28 mouse cellular contexts compared by ENCODE assay signal in genomic region chr17:17836101-17836500, GRCm38 (mm10). TPM values are rescaled to one million over a fixed set of nuclear protein-coding genes. Genes with fewer than 3 reads are reported as not detected.
DNase-seq lines count a peak whose midpoint lies in the region; ATAC-seq and TF ChIP-seq lines count a peak whose summit lies in the region.
"Had no signal": no experiment of that assay in that cellular context is flagged by ENCODE, and none has a peak within 500 bp of the region (broad histone marks: within the 10 kb centered on the region; RNA-seq: fewer than 3 reads in every experiment).

No protein-coding gene starts in this region.

- no peaks in the 10 kb centered on the region for H3K27me3 ChIP-seq in cerebellum, adult 2 months (ENCODE audit: control insufficient read depth, insufficient read depth, low read length)
- H3K27me3 ChIP-seq in hindbrain, embryonic 12.5 days = no peaks in the 10 kb centered on the region
- no peaks in the 10 kb centered on the region for H3K27me3 ChIP-seq in hindbrain, embryonic 11.5 days (ENCODE audit: control insufficient read depth, insufficient read depth, low read length)
- no peaks in the 10 kb centered on the region for H3K27me3 ChIP-seq in midbrain, embryonic 12.5 days
- no peaks in the 10 kb centered on the region for H3K27me3 ChIP-seq in midbrain, embryonic 11.5 days (ENCODE audit: control insufficient read depth, insufficient read depth, low read length)
- H3K27me3 ChIP-seq: embryonic facial prominence, embryonic 15.5 days; heart, embryonic 12.5 days had no signal

- H3K4me1 ChIP-seq in cerebellum, adult 2 months (ENCODE audit: control insufficient read depth, insufficient read depth, low read length) = peaks cover 4% of the 10 kb centered on the region
- H3K4me1 ChIP-seq in hindbrain, embryonic 12.5 days = peaks cover 71% of the 10 kb centered on the region
- H3K4me1 ChIP-seq in hindbrain, embryonic 11.5 days (replicated peaks; ENCODE audit: control insufficient read depth, insufficient read depth, low read length) = peaks cover 14% of the 10 kb centered on the region
- H3K4me1 ChIP-seq in midbrain, embryonic 12.5 days = peaks cover 65% of the 10 kb centered on the region
- H3K4me1 ChIP-seq in midbrain, embryonic 11.5 days (ENCODE audit: control insufficient read depth, insufficient read depth, low read length) = peaks cover 21% of the 10 kb centered on the region
- H3K4me1 ChIP-seq in embryonic fibroblast, embryonic 13.5 days (ENCODE audit: control insufficient read depth, insufficient read depth, low read length) = peaks cover 31% of the 10 kb centered on the region

- no peak for TF ChIP-seq CTCF in cerebellum, adult 2 months (IDR thresholded peaks at IDR 0.05; ENCODE audit: borderline replicate concordance, insufficient read depth, low read depth, low read length)
- no peak for TF ChIP-seq CTCF in embryonic fibroblast, embryonic 13.5 days (IDR thresholded peaks at IDR 0.05; ENCODE audit: borderline replicate concordance, insufficient read depth, low read length)

- no peaks in the 10 kb centered on the region for H3K9me3 ChIP-seq in hindbrain, embryonic 12.5 days (replicated peaks)
- H3K9me3 ChIP-seq in hindbrain, embryonic 11.5 days (ENCODE audit: control insufficient read depth, low read length) = no peaks in the 10 kb centered on the region
- H3K9me3 ChIP-seq in midbrain, embryonic 12.5 days = no peaks in the 10 kb centered on the region
- H3K9me3 ChIP-seq in midbrain, embryonic 11.5 days (ENCODE audit: control insufficient read depth, low read length) = no peaks in the 10 kb centered on the region
- H3K9me3 ChIP-seq: embryonic facial prominence, embryonic 15.5 days; heart, embryonic 12.5 days had no signal

- no peak overlapping the region for H3K4me2 ChIP-seq in hindbrain, embryonic 12.5 days (replicated peaks)
- no peak overlapping the region for H3K4me2 ChIP-seq in hindbrain, embryonic 11.5 days (replicated peaks; ENCODE audit: low read depth, low read length)
- no peak overlapping the region for H3K4me2 ChIP-seq in midbrain, embryonic 12.5 days (replicated peaks)
- no peak overlapping the region for H3K4me2 ChIP-seq in midbrain, embryonic 11.5 days
- H3K4me2 ChIP-seq: hindbrain, embryonic 14.5 days had no signal

- no peak overlapping the region for H3K27ac ChIP-seq in cerebellum, adult 2 months (ENCODE audit: insufficient read depth, low read length)
- H3K27ac ChIP-seq in hindbrain, embryonic 12.5 days = peak overlapping the region; percentile 23; the same call in 1 of the 2 replicates
- H3K27ac ChIP-seq in hindbrain, embryonic 11.5 days (ENCODE audit: low read depth, low read length) = no peak overlapping the region
- H3K27ac ChIP-seq in midbrain, embryonic 12.5 days (replicated peaks) = 0 out of 2 replicates have a peak overlapping the region, but pooled peaks have one; percentile 11
- H3K27ac ChIP-seq in midbrain, embryonic 11.5 days (ENCODE audit: low read depth, low read length) = no peak overlapping the region
- peak overlapping the region; percentile 88 for H3K27ac ChIP-seq in embryonic fibroblast, embryonic 13.5 days (ENCODE audit: insufficient read depth, low read length)
- H3K27ac ChIP-seq: embryonic facial prominence, embryonic 15.5 days; hindbrain, embryonic 14.5 days had no signal

- peak; percentile 31 for DNase-seq in cerebellum, adult 9-11 months
- DNase-seq in cerebellum, adult 2 months = no peak
- DNase-seq in hindbrain, embryonic 11.5 days (ENCODE audit: low spot score) = no peak
- no peak for DNase-seq in midbrain, embryonic 11.5 days (ENCODE audit: low spot score, missing footprints)
- DNase-seq in thymus, postnatal 10 days (ENCODE audit: low spot score in 2 of 2) = no peak
- DNase-seq: adrenal gland, adult 8-10 months; heart, postnatal 14 days; kidney, adult 9 months; kidney, postnatal 14 days; retina, postnatal 1 day; right cerebral cortex, postnatal 4 days; thymus, postnatal 25 days had no signal

- H3K9ac ChIP-seq in hindbrain, embryonic 12.5 days = peak overlapping the region; percentile 23; the same call in 1 of the 2 replicates
- no peak overlapping the region for H3K9ac ChIP-seq in hindbrain, embryonic 11.5 days (ENCODE audit: low read depth, low read length)
- no peak overlapping the region for H3K9ac ChIP-seq in midbrain, embryonic 12.5 days (replicated peaks)
- H3K9ac ChIP-seq in midbrain, embryonic 11.5 days (ENCODE audit: low read length) = no peak overlapping the region
- H3K9ac ChIP-seq: embryonic facial prominence, embryonic 15.5 days; heart, embryonic 12.5 days had no signal

- peaks cover 55% of the 10 kb centered on the region for H3K36me3 ChIP-seq in hindbrain, embryonic 12.5 days
- peaks cover 5% of the 10 kb centered on the region; the same call in 1 of the 2 replicates for H3K36me3 ChIP-seq in hindbrain, embryonic 11.5 days (ENCODE audit: control insufficient read depth, insufficient read depth, low read length)
- peaks cover 53% of the 10 kb centered on the region for H3K36me3 ChIP-seq in midbrain, embryonic 12.5 days
- peaks cover 13% of the 10 kb centered on the region; the same call in 1 of the 2 replicates for H3K36me3 ChIP-seq in midbrain, embryonic 11.5 days (ENCODE audit: control insufficient read depth, insufficient read depth, low read length)

- TF ChIP-seq POLR2A in cerebellum, adult 2 months (IDR thresholded peaks at IDR 0.05; ENCODE audit: borderline replicate concordance, insufficient read depth, low read length) = no peak
- no peak for TF ChIP-seq POLR2A in embryonic fibroblast, embryonic 13.5 days (IDR thresholded peaks at IDR 0.05; ENCODE audit: low read depth, low read length)

- WGBS in cerebellum, adult 2 months = 36% methylated on average over 5 of the region's 5 CpGs
- WGBS in hindbrain, embryonic 12.5 days = 80% methylated on average over 5 of the region's 5 CpGs
- WGBS in hindbrain, embryonic 11.5 days = 82% methylated on average over 5 of the region's 5 CpGs
- WGBS in midbrain, embryonic 12.5 days = 80% methylated on average over 5 of the region's 5 CpGs
- WGBS in midbrain, embryonic 11.5 days = 77% methylated on average over 5 of the region's 5 CpGs

- H3K4me3 ChIP-seq in cerebellum, adult 2 months (replicated peaks; ENCODE audit: insufficient read depth, low read depth, low read length) = no peak overlapping the region
- H3K4me3 ChIP-seq in hindbrain, embryonic 12.5 days = no peak overlapping the region
- H3K4me3 ChIP-seq in hindbrain, embryonic 11.5 days (ENCODE audit: low read depth, low read length) = no peak overlapping the region
- no peak overlapping the region for H3K4me3 ChIP-seq in midbrain, embryonic 12.5 days
- H3K4me3 ChIP-seq in midbrain, embryonic 11.5 days (ENCODE audit: low read depth, low read length) = no peak overlapping the region
- H3K4me3 ChIP-seq in embryonic fibroblast, embryonic 13.5 days (ENCODE audit: insufficient read depth, low read length) = no peak overlapping the region
- H3K4me3 ChIP-seq: embryonic facial prominence, embryonic 15.5 days; heart, embryonic 12.5 days had no signal

- no peak for ATAC-seq in hindbrain, embryonic 12.5 days (ENCODE audit: low FRiP score)
- ATAC-seq in hindbrain, embryonic 11.5 days (ENCODE audit: low FRiP score) = no peak
- ATAC-seq in midbrain, embryonic 12.5 days (ENCODE audit: low FRiP score, low read depth) = no peak
- ATAC-seq in midbrain, embryonic 11.5 days (ENCODE audit: low FRiP score) = no peak
- ATAC-seq: activated CD4-positive, CD25-positive, alpha-beta regulatory T cell, adult 4 months; intestine, embryonic 16.5 days; lung, postnatal 0 days had no signal

RNA-seq across cellular contexts. Expression of gene Spaca6, which starts 9.1 kb away (rescaled TPM):
- polyA plus RNA-seq in cerebellum, adult 2 months (2012; rRNA removed) = 132 and 138 TPM in 2 replicates
- 50.5 and 56.4 TPM in 2 replicates for polyA plus RNA-seq in hindbrain, embryonic 12.5 days (2016; fragmentation: Nextera tagmentation; extraction: Ambion mirVana)
- polyA plus RNA-seq in hindbrain, embryonic 11.5 days (2014; fragmentation: Nextera tagmentation; extraction: Ambion mirVana) = 21.8 and 35.4 TPM in 2 replicates
- polyA plus RNA-seq in midbrain, embryonic 12.5 days (2016; fragmentation: Nextera tagmentation; extraction: Ambion mirVana) = 48.0 and 48.4 TPM in 2 replicates
- 16.1 and 16.4 TPM in 2 replicates for polyA plus RNA-seq in midbrain, embryonic 11.5 days (2014; fragmentation: Nextera tagmentation; extraction: Ambion mirVana)
- 122 and 140 TPM in 2 replicates for polyA plus RNA-seq in embryonic fibroblast, embryonic 13.5 days (2011; ENCODE audit: insufficient read length, low read depth, missing spikeins)

RNA-seq across cellular contexts. Expression of gene Has1, which starts 18.9 kb away (rescaled TPM):
- polyA plus RNA-seq in cerebellum, adult 2 months (2012; rRNA removed) = 0.78 and 0.93 TPM in 2 replicates
- polyA plus RNA-seq in hindbrain, embryonic 12.5 days (2016; fragmentation: Nextera tagmentation; extraction: Ambion mirVana) = 1.3 and 1.4 TPM in 2 replicates
- 1.2 and 2.6 TPM in 2 replicates for polyA plus RNA-seq in hindbrain, embryonic 11.5 days (2014; fragmentation: Nextera tagmentation; extraction: Ambion mirVana)
- polyA plus RNA-seq in midbrain, embryonic 12.5 days (2016; fragmentation: Nextera tagmentation; extraction: Ambion mirVana) = 1.1 and 1.2 TPM in 2 replicates
- 0.38 and 0.87 TPM in 2 replicates for polyA plus RNA-seq in midbrain, embryonic 11.5 days (2014; fragmentation: Nextera tagmentation; extraction: Ambion mirVana)
- 0.32 TPM in 1 of 2 replicates, not detected in the other for polyA plus RNA-seq in embryonic fibroblast, embryonic 13.5 days (2011; ENCODE audit: insufficient read length, low read depth, missing spikeins)
- polyA plus RNA-seq: activated CD4-positive, CD25-positive, alpha-beta regulatory T cell, adult 4 months; liver, adult 2 months had no signal

RNA-seq across cellular contexts. Expression of gene Fpr1, which starts 47.6 kb away (rescaled TPM):
- polyA plus RNA-seq in cerebellum, adult 2 months (2012; rRNA removed) = not detected in 2 replicates
- polyA plus RNA-seq in hindbrain, embryonic 12.5 days (2016; fragmentation: Nextera tagmentation; extraction: Ambion mirVana) = 0.23 TPM in 1 of 2 replicates, not detected in the other
- 0.17 and 0.25 TPM in 2 replicates for polyA plus RNA-seq in hindbrain, embryonic 11.5 days (2014; fragmentation: Nextera tagmentation; extraction: Ambion mirVana)
- polyA plus RNA-seq in midbrain, embryonic 12.5 days (2016; fragmentation: Nextera tagmentation; extraction: Ambion mirVana) = not detected in 2 replicates
- not detected in 2 replicates for polyA plus RNA-seq in midbrain, embryonic 11.5 days (2014; fragmentation: Nextera tagmentation; extraction: Ambion mirVana)
- polyA plus RNA-seq in embryonic fibroblast, embryonic 13.5 days (2011; ENCODE audit: insufficient read length, low read depth, missing spikeins) = not detected in 2 replicates
- polyA plus RNA-seq: frontal cortex, adult 2 months; heart, embryonic 12.5 days; hindbrain, embryonic 14.5 days; neural tube, embryonic 11.5 days had no signal

RNA-seq across cellular contexts. Expression of gene Fpr2, which starts 51.5 kb away (rescaled TPM):
- 0.52 and 1.0 TPM in 2 replicates for polyA plus RNA-seq in cerebellum, adult 2 months (2012; rRNA removed)
- polyA plus RNA-seq in hindbrain, embryonic 12.5 days (2016; fragmentation: Nextera tagmentation; extraction: Ambion mirVana) = not detected in 2 replicates
- not detected in 2 replicates for polyA plus RNA-seq in hindbrain, embryonic 11.5 days (2014; fragmentation: Nextera tagmentation; extraction: Ambion mirVana)
- not detected in 2 replicates for polyA plus RNA-seq in midbrain, embryonic 12.5 days (2016; fragmentation: Nextera tagmentation; extraction: Ambion mirVana)
- polyA plus RNA-seq in midbrain, embryonic 11.5 days (2014; fragmentation: Nextera tagmentation; extraction: Ambion mirVana) = not detected in 2 replicates
- not detected in 2 replicates for polyA plus RNA-seq in embryonic fibroblast, embryonic 13.5 days (2011; ENCODE audit: insufficient read length, low read depth, missing spikeins)
- polyA plus RNA-seq: heart, embryonic 12.5 days; neural tube, embryonic 11.5 days; stomach, embryonic 14.5 days had no signal

RNA-seq across cellular contexts. Expression of gene Fpr3, which starts 51.6 kb away (rescaled TPM):
- polyA plus RNA-seq in cerebellum, adult 2 months (2012; rRNA removed) = not detected in 2 replicates
- not detected in 2 replicates for polyA plus RNA-seq in hindbrain, embryonic 12.5 days (2016; fragmentation: Nextera tagmentation; extraction: Ambion mirVana)
- polyA plus RNA-seq in hindbrain, embryonic 11.5 days (2014; fragmentation: Nextera tagmentation; extraction: Ambion mirVana) = not detected in 2 replicates
- not detected in 2 replicates for polyA plus RNA-seq in midbrain, embryonic 12.5 days (2016; fragmentation: Nextera tagmentation; extraction: Ambion mirVana)
- polyA plus RNA-seq in midbrain, embryonic 11.5 days (2014; fragmentation: Nextera tagmentation; extraction: Ambion mirVana) = not detected in 2 replicates
- polyA plus RNA-seq in embryonic fibroblast, embryonic 13.5 days (2011; ENCODE audit: insufficient read length, low read depth, missing spikeins) = not detected in 2 replicates
- polyA plus RNA-seq: embryonic facial prominence, embryonic 15.5 days; frontal cortex, adult 2 months; gonadal fat pad, adult 2 months; heart, embryonic 12.5 days; hindbrain, embryonic 14.5 days; intestine, embryonic 16.5 days; liver, adult 2 months; liver, embryonic 16.5 days; lung, postnatal 0 days; midbrain, postnatal 0 days; neural tube, embryonic 11.5 days; stomach, embryonic 14.5 days had no signal

Comparison
In these comparisons a context has a peak if more than half of its experiments do, and no peak if none do; other contexts are left out.
1. H3K27ac ChIP-seq: peak in hindbrain, embryonic 12.5 days (single experiment), midbrain, embryonic 12.5 days (single experiment) and embryonic fibroblast, embryonic 13.5 days (single experiment); none in cerebellum, adult 2 months (single experiment), hindbrain, embryonic 11.5 days (single experiment) and midbrain, embryonic 11.5 days (single experiment).